Mouse (Mus musculus) heart, embryonic 13.5 days (tissue): ENCODE measurements around the gene Pigv. TPM values are rescaled to one million over a fixed set of nuclear protein-coding genes. Genes with fewer than 3 reads are reported as not detected.

ENCODE experiments used
- ATAC-seq: fragments of 200-750 bp; cut with Nextera tagmentation; 2 replicates; pipeline ENCODE4 v1.8.0; 2017; ENCODE audit warnings: moderate TSS enrichment; ENCODE audit not compliant: insufficient number of reproducible peaks, low FRiP score, low TSS enrichment; ENCODE audit errors: extremely low read depth
- H3K27ac ChIP-seq: fragments of 300-500 bp; sonication (generic); replicated peaks from 2 replicates; pipeline ENCODE4 v1.5.1; 2015; ENCODE audit warnings: moderate library complexity, mild to moderate bottlenecking, inconsistent platforms
- H3K27me3 ChIP-seq: fragments of 300-500 bp; sonication (generic); replicated peaks from 2 replicates; pipeline ENCODE4 v1.6.1; 2015; ENCODE audit warnings: mild to moderate bottlenecking, inconsistent platforms
- H3K36me3 ChIP-seq: fragments of 300-500 bp; sonication (generic); 2 replicates; pipeline ENCODE4 v1.6.1; 2015; ENCODE audit warnings: mild to moderate bottlenecking, inconsistent platforms
- H3K4me1 ChIP-seq: fragments of 300-500 bp; sonication (generic); 2 replicates; pipeline ENCODE4 v1.6.1; 2015; ENCODE audit warnings: inconsistent platforms
- H3K4me2 ChIP-seq: fragments of 300-500 bp; sonication (generic); 2 replicates; pipeline ENCODE4 v1.6.1; 2015; ENCODE audit warnings: inconsistent platforms, mild to moderate bottlenecking, moderate library complexity
- H3K4me3 ChIP-seq: fragments of 300-500 bp; sonication (generic); 2 replicates; pipeline ENCODE4 v1.5.1; 2015; ENCODE audit warnings: moderate library complexity, mild to moderate bottlenecking, inconsistent platforms
- H3K9ac ChIP-seq: fragments of 300-500 bp; sonication (generic); 2 replicates; pipeline ENCODE4 v1.6.1; 2015; ENCODE audit warnings: inconsistent platforms, mild to moderate bottlenecking, moderate library complexity
- H3K9me3 ChIP-seq: fragments of 300-500 bp; sonication (generic); 2 replicates; pipeline ENCODE4 v1.6.1; 2016; ENCODE audit warnings: inconsistent platforms
- WGBS: fragments of 180-500 bp; shearing (Covaris S2); methylation state at CpG from one replicate; pipeline ENCODE4 v1.1.7; 2015; ENCODE audit warnings: mixed read lengths; 5-methylcytosine and 5-hydroxymethylcytosine counted together
- microRNA-seq: library from miRNA; unstranded; fragments of <30 nt; microRNA quantifications from one replicate; pipeline ENCODE4, GENCODE M21; 2016
- polyA plus RNA-seq: library from polyadenylated mRNA; unstranded; fragments of >200 nt; fragmentation: Nextera tagmentation; extraction: Ambion mirVana; gene quantifications from 2 replicates; pipeline ENCODE4 v1.2.1, GENCODE M21; 2015

Pigv gene
- polyA plus RNA-seq, 1 experiment from 2014 or later = 12.8 TPM

GRCm38 (mm10) chr4:133612416-133612815 is 60.0 kb downstream of the Pigv start:
- H3K36me3 ChIP-seq = peaks cover 66% of the 10 kb centered on the region
- no peak overlapping the region for H3K27ac ChIP-seq
- 0 out of 2 replicates have a peak, but pooled peaks cover 3% of the 10 kb centered on the region for H3K4me1 ChIP-seq
- peaks cover 10% of the 10 kb centered on the region for H3K9me3 ChIP-seq
- H3K4me2 ChIP-seq = no peak overlapping the region
- no peak overlapping the region for H3K9ac ChIP-seq
- H3K27me3 ChIP-seq = no peaks in the 10 kb centered on the region
- no peak for ATAC-seq
- 88% methylated on average over 7 of the region's 7 CpGs for WGBS
- no peak overlapping the region for H3K4me3 ChIP-seq

DNA sequence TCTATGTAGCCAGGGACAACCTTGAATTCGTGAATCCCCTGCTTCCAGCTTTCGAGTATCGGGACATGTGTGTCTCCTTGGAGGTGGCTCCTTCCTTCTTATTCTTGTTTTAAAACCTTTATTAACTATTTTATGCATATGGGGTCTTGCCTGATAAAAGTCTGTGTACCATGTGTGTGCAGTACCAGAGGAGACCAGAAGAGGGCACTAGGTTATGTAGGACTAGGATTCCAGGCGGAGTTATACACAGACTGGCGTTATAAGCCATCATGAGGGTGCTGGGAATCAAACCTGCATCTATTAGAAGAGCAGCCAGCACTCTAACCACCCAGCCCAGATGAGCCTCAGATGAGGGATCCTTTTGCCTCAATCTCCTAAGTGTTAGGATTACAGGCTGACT is 60.6 kb downstream of the Pigv start:
- WGBS = 89% methylated on average over 5 of the region's 5 CpGs
- H3K4me2 ChIP-seq = no peak overlapping the region
- no peaks in the 10 kb centered on the region for H3K27me3 ChIP-seq
- peaks cover 72% of the 10 kb centered on the region for H3K36me3 ChIP-seq
- peaks cover 10% of the 10 kb centered on the region for H3K9me3 ChIP-seq
- no peak for ATAC-seq
- no peak overlapping the region for H3K9ac ChIP-seq
- H3K27ac ChIP-seq = no peak overlapping the region
- no peak overlapping the region for H3K4me3 ChIP-seq
- 0 out of 2 replicates have a peak, but pooled peaks cover 3% of the 10 kb centered on the region for H3K4me1 ChIP-seq

Small RNA genes within 50 kb of the gene (microRNA-seq; reads per million reads assigned to microRNA genes)
- gene Mir7227 = 1.6 reads per million

Other genes with a start within 250 kb of the Pigv start
- 0.36 and 0.69 TPM in 2 replicates for gene Tent5b, start 192.5 kb downstream of the Pigv start, polyA plus RNA-seq
- gene Trnp1, start 174.1 kb downstream of the Pigv start, polyA plus RNA-seq = 0.76 and 0.78 TPM in 2 replicates
- gene Kdf1, start 153.7 kb downstream of the Pigv start, polyA plus RNA-seq = 0.92 and 2.1 TPM in 2 replicates
- 218 and 226 TPM in 2 replicates for gene Nudc, start 126.7 kb downstream of the Pigv start, polyA plus RNA-seq
- gene Nr0b2, start 119.3 kb downstream of the Pigv start, polyA plus RNA-seq = 10.5 and 10.8 TPM in 2 replicates
- gene Gpatch3, start 97.9 kb downstream of the Pigv start, polyA plus RNA-seq = 5.0 and 5.3 TPM in 2 replicates
- 11.2 and 12.8 TPM in 2 replicates for gene Gpn2, start 88.3 kb downstream of the Pigv start, polyA plus RNA-seq
- 1.2 and 2.9 TPM in 2 replicates for gene Sfn, start 70.5 kb downstream of the Pigv start, polyA plus RNA-seq
- 1.5 and 1.6 TPM in 2 replicates for gene Zdhhc18, start 22.5 kb downstream of the Pigv start, polyA plus RNA-seq
- gene Arid1a, start 84.1 kb upstream of the Pigv start, polyA plus RNA-seq = 21.1 and 21.2 TPM in 2 replicates
- 18.3 and 18.9 TPM in 2 replicates for gene Rps6ka1, start 215.2 kb upstream of the Pigv start, polyA plus RNA-seq